Mouse (Mus musculus): Measurements from ENCODE around the gene Ptk7.
"Not testable (repeated sequence)": the region's sequence is repeated elsewhere in the genome, so short reads cannot be mapped to it uniquely, and the experiment has no call there.

Gene Ptk7

GRCm38 (mm10) chr17:46605126-46605525 is 24.2 kb downstream of the Ptk7 start:
- DNase-seq = no peak

DNA sequence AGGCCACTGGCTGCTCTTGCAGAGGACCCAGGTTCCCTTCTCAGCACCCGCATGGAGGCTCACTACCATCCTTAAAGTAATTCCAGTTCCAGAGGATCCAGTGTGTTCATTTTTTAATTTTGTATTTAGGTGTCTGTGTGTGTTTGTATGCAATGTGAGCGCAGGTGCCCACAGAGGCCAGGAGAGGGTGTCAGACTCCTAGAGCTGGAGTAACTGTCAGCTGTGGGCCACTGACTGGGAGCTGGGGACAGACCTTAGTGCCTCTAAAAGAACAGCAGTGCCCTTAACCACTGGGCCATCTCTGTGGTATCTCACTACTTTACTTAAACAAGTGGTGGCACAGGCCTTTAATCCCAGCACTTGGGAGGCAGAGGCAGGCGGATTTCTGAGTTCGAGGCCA is 26.1 kb downstream of the Ptk7 start:
- no peak for DNase-seq

- DNase-seq = no peak
These were observed 27.1 kb downstream of the Ptk7 start for GRCm38 (mm10) chr17:46602212-46602611.

DNA sequence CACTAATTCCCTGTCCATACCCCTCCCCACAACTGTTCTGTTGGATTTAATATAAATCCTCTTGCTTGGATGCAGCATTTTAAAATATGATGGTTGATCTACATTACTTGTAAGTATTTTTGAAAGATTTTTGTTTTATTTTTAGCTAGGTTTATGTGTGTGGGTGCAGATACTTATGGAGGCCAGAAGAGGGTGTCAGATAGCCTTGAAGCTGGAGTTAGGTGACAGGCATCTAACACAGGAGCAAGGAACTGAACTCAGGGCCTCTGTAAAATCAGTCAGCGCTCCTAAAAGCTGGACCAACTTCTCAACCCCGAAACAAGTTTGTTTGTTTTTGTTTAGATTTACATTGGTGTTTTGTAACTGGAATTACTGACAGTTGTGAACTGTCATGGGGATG is 28.7 kb downstream of the Ptk7 start:
- no peak for DNase-seq

GRCm38 (mm10) chr17:46598963-46599362 is 30.3 kb downstream of the Ptk7 start:
- DNase-seq = no peak

- DNase-seq = no peak
These were observed 31.3 kb downstream of the Ptk7 start for GRCm38 (mm10) chr17:46597956-46598355.

GRCm38 (mm10) chr17:46595336-46595735 is 34.0 kb downstream of the Ptk7 start:
- DNase-seq = no peak

- no peak for DNase-seq
These were observed 34.7 kb downstream of the Ptk7 start for GRCm38 (mm10) chr17:46594606-46595005.

DNA sequence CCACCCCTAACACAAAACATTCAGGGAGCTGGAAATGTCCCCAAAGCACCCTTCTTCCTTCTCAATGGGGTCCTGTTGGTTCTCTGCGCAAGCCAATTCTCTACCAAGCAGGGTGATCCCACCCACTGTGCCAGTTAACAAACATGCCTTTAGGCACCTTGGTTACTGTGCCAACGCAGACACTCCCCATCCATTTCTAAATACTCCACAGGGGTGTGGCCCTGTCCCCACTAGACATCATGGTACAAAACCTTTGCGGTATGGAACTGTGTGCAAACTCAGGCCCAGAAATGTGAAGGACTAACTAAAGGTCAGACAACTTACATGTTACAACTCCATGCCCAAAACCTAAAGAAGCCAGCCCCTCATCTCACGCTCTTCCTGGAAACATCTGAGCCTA is 36.2 kb downstream of the Ptk7 start:
- DNase-seq = no peak

DNA sequence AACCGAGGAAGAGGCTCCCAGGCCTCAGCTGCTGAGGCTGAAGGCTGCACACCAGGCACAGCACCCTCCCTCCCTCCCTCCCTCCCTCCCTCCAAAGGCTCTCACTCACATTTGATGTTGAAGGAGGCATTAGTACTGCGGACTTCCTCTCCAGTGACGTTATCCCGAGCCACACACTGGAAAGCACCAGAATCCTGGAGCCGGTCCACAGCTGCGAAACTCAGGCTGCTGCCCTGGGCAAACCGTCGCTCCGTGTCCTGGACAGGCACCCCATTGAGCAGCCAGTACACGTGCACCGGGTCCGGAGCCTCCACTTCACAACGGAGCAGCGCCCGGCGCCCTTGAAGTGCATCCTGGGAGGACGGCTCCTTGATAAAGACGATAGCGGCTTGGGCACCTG is 37.9 kb downstream of the Ptk7 start:
- no peak for DNase-seq

- DNase-seq = no peak
These were observed 38.9 kb downstream of the Ptk7 start for GRCm38 (mm10) chr17:46590439-46590838.

- DNase-seq = no peak
These were observed 39.5 kb downstream of the Ptk7 start for GRCm38 (mm10) chr17:46589635-46590314.

- DNase-seq = no peak
These were observed 40.4 kb downstream of the Ptk7 start for GRCm38 (mm10) chr17:46588913-46589312.

- DNase-seq = no peak
These were observed 41.1 kb downstream of the Ptk7 start for GRCm38 (mm10) chr17:46588173-46588572.

DNA sequence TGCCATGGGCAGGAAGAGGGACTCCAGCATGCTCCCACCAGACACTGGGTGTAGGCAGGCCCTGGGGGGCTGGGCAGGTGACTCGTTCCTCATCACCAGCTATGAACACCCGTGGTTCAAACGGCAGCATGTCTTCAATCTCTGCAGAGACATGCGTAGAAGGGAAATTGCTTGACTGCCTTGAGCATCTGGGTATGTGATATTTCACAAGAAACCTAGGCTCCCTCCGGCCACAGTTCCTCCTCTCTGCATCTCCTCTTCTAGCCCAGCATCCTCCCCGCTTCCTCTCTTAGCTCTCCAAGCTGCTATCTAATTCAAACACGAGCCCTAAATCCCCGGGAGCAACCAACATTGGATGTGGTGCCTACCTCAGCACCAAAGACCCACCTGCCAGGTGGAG is 43.0 kb downstream of the Ptk7 start:
- no peak for DNase-seq

GRCm38 (mm10) chr17:46578650-46579049 is 50.7 kb downstream of the Ptk7 start:
- DNase-seq = no peak

- no peak for DNase-seq
These were observed 53.2 kb downstream of the Ptk7 start for GRCm38 (mm10) chr17:46576070-46576469.

DNA sequence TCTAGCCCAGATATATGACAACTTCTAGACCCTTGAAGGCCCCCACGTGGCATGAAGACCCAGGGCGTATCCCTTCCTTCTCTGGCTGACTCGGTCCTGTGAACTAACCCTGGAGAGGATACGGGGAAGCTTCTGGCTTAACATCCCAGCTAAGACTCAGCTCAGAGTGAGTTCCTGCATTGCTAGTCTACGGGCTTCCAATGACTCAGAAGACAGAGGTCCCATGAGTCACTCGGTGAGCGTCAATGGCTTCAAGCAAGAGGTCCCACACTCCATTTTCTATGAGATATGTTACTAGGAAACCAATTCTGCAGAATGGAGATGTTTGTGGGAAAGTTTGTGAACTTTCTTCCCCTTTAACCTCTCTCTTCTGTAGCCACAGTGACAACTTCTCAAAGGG is 54.8 kb downstream of the Ptk7 start:
- no peak for DNase-seq

DNA sequence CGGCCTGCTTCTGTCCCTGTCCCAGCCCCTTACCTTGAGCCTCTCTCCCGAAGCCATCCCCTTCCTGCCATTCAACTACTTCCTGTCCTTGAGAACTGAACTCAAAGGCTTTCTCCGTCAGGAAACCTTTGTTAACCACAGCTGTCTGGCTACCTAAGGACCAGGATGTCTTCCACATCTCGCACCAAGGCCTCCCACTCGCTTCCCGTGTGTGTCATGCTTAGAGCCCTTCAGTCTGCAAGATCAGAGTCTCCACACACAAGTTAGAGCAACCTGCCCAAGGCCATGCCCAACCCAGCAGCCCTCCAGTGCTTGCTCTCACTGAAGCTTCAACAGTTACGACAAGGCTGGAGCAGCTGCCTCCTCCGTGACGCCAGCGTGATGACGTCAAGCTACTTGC is 58.3 kb downstream of the Ptk7 start:
- no peak for DNase-seq

DNA sequence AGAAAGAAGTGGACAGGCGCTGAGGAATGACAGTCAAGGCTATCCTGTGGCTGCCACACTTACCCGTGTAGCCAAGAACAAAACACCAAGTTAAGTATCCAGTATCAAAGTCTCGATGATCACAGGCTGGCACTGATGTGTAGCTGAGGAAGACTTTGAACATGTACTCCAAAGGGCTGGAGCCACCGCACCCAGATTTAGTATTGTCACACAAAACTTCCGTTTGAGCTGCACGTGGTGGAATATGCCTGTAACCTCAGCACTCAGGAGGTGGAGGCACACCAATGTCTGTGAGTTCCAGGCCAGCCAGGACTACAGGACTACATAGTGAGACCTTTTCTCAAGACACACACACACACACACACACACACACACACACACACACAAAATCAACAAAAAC is 70.2 kb downstream of the Ptk7 start:
- no peak for DNase-seq

DNA sequence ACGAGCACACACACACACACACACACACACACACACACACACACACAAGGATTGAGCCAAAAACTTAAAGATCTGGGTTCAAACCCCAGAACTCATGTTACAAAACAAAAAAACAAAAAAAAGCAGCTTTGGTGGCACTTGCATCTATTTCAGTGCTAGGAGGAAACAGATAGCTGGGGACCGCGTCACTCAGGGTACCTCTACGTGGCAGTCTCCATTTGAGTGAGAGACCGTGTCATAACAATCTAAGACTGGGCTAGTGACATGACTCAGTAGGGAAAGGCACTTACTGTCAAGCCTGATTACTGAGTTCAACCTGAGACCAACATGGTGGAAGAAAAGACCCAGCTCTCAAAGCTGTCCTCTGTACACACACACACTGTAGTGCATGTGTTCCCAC is 71.2 kb downstream of the Ptk7 start:
- DNase-seq = no peak

DNA sequence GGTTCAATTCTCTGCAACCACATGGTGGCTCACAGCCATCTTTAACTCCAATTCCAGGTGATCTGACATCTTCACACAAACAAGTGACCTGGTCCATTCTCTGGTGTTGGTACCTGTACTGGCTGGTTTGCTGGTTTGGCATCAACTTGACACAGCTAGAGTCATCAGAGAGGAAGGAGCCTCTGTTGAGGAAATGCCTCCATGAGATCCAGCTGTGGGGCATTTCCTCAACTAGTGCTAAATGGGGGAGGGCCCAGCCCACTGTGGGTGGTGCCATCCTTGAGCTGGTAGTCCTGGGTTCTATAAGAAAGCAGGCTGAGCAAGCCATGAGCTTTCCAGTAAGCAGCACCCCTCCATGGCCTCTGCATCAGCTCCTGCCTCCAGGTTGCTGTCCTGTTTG is 72.0 kb downstream of the Ptk7 start:
- not testable (repeated sequence) for DNase-seq

- DNase-seq = no peak
These were observed 72.7 kb downstream of the Ptk7 start for GRCm38 (mm10) chr17:46556584-46556945.

DNA sequence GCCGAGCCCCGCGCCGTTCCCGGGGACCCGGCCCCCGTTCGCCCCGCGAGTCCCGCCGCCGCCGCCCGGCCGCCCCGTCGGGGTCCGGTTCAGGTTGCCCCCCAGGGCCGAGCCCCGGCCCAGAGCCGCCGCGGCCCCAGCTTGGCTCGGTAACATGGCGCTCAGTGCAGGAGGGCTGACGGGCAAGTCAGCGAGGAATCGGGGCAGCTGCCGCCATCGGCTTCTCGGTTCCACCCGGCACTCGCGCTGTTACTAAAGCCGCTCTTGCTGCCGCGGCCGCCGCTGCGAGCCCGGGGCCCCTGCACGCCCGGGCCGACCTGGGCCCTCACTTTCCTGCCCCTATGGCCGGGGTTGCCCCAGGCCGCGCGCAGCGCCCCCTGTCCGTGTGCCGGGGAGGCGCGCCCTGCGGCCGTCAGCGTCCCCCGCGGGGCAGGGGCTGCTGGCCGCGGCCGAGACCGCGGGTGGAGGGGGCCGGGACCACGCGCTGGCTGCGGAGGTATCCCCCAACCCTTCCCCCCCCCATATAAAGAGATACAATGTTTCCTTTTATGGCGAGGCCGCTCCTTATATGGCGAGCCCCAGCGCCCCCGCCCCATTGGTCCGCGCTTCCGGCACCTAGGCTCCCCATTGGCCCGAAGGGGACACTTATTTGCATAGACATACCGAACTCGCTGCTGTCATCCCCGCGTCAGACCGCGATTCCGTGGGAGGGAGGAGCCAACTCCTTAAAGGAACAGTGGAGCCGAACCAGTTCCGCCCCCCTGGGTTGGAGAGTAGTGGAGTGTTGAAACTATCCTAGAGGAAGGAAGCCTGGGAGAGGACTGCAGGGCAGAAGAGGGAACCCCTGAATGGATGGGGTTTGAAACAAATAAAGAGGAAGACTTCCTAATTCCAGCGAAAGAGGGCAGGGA is 73.4 kb downstream of the Ptk7 start, which contains the start of gene Srf:
Gene Srf, minus strand, starts transcription at position 503 of the 911 bp plus-strand sequence.
- DNase-seq = peak; percentile 97
